Mouse (Mus musculus) layer of hippocampus, adult 9-10 months (tissue): ENCODE measurements at regions not wholly inside any gene's neighbourhood (a gene's known extent, or its start where the extent isn't known, plus 50 kb on each side); places are given as distances from the start of the nearest gene placed in this dataset.
"Not testable (repeated sequence)": the region's sequence is repeated elsewhere in the genome, so short reads cannot be mapped to it uniquely, and the experiment has no call there.

Experiments used
- DNase-seq: peaks from one replicate; pipeline ENCODE4 v3.0.0; 2022; ENCODE audit warnings: low spot score

DNA sequence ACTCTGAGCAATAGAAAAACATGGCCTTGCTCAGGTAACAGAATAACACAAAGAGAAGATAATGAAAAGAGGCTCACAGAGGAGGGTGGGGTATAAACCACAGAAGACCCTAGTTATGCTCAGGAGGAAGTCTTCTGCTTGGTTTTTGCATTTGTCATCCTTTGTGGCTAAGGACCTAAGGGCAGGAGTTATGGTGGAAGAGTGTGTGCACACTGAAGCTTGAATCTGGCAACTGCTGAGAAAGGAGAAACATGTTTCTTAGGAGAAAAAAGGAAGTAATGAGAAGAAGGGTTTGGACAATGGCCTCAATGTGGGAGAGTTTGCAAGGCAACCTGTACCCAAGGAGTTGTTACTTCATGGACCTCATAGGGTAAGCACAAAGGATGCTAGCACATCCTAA is 106.8 kb upstream of the Nyap2 start:
- no peak for DNase-seq

DNA sequence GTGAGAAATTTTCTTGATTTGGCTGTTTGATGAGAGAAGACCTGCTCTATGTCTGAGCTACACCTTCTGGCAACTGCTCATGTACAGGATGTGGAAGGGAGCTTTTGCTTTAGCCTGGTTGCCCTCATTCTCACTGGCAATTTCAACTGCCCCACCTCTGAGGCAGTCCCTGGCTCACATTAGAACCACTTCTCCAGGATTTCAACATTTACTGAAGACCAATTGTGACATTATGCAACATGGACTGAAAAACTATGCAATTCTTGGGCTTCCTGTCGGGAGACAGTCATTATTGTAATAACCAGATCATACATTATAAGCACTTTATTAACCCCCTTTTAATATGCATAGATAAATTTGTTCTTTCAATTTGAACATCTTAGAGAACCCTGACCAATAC is 107.6 kb upstream of the Nyap2 start:
- DNase-seq: no peak

DNA sequence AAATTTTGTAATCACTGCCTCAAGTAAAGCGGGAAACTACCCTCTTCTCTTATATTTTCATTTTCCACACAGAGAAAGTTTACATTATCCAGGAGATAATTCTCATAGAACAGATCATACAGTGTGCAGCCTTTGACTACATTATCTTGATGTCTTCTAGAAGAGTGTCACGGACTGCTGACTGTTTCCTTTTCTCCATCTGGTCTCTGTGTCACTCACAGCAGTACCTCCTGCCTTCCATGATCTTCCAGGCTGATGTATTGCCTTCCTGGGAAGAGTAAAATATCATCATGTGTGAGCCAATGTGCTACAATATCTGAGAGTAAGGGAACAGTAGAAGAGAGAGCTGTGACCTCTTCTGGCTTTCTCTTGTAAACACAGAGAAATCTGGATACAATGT is 111.0 kb upstream of the Nyap2 start:
- no peak for DNase-seq

DNA sequence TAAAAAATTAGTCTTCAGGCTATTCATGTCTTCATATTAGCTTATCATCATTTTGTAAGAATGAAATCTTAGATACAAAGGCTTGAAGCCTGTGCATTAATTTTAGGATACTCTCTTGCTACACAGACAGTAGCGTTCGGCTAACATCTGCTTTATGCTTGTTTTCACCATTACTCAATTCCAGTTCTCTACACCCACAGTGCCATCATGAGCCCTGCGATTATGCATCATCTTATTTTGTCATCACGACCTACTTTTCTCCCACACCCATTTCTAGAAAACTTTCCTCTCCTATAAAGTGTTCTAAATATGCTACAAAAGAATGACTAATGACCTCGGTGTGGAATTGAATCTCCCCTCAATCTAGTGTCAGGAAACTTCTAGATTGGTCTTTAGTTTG is 112.4 kb upstream of the Nyap2 start:
- no peak for DNase-seq

DNA sequence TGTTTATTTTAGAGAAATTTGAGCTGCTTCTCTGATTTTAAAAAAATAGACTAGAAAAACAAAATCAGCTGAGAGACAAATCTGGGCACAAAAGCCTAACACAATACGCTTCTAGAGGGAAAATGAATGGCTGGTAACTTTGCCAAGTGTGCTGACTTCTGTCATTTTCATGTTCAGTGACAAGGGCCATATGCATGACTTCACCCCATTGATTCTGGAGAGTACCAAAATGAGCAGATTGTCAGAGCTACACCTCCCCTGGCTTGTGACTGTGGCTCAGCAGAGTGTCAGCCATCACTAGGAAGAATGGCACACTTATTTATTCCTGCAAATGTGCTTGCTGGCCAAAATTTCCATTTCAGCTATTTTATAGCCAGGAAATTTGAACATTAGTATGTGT is 112.9 kb upstream of the Nyap2 start:
- DNase-seq: peak; percentile 36

DNA sequence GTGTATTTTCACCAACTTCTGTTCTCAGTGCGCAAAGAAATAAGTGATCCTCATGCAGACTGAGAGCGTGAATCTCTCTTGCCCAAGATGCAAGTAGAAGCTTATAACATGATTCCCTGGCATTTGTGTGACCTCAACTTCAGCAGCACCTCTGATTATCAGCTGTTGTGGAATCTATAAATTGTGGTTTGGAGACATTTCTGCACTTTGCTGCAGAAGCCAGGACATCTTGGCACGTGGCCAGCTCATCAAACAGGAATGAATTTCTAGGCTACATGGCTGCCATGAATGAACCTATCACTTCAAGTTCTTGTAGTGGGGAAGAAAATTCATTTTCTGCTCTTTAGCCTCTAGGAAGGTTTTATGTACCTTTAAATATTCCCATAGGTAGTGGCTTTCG is 126.3 kb upstream of the Nyap2 start:
- no peak for DNase-seq

DNA sequence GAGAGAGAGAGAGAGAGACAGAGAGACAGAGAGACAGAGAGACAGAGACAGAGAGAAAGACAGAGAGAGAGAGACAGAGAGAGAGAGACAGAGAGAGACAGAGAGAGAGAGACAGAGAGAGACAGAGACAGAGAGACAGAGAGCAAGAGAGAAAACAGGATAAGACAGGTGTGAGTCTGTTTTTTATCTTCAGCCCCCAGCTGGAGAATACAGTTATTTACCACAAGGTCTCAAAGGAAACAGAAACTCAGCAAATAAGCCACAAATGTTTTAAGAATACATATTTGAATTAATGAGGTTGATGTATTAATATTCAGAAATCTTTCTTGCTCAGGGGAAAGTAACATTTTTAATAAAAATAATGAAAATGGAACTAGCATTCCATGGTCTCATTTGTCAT is 130.7 kb upstream of the Nyap2 start:
- DNase-seq: not testable (repeated sequence)

DNA sequence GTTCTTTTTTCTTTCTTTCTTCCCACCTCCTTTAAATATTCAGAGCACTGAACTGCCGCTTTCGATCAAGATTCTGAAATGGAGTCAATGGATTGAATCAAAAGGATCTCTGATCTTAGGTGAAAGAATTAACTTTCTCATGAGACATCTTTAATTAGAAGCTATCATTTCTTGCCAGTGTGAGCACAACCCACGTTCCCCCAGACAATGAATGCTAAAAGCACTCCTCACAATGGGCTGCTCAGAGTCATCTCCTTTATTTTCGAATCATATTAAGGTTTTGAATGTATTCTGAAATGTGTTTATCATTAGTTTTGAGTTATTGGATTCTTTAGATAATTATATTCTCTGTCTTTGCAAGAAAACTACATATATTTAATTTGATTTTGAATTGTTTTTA is 137.4 kb upstream of the Nyap2 start:
- DNase-seq: no peak

DNA sequence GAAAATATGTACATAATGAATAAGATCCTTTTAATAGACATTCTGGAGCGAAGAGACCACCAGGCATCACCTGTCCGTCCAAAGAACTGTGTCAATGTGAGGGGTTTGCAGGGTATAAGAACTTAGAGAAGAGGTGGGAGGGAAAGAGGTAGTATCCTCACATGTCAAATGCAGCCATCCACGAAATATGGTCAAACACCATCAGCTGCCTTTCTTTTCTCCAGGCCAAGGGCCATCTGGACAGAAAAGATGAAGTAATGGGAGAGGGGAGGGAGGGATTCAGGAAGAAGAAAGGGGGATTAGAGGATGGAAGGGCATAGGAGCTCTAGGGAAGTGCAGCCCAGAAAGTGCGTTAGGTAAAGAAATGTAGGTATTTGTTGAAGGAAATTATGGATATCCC is 141.0 kb upstream of the Dock10 start:
- no peak for DNase-seq

DNA sequence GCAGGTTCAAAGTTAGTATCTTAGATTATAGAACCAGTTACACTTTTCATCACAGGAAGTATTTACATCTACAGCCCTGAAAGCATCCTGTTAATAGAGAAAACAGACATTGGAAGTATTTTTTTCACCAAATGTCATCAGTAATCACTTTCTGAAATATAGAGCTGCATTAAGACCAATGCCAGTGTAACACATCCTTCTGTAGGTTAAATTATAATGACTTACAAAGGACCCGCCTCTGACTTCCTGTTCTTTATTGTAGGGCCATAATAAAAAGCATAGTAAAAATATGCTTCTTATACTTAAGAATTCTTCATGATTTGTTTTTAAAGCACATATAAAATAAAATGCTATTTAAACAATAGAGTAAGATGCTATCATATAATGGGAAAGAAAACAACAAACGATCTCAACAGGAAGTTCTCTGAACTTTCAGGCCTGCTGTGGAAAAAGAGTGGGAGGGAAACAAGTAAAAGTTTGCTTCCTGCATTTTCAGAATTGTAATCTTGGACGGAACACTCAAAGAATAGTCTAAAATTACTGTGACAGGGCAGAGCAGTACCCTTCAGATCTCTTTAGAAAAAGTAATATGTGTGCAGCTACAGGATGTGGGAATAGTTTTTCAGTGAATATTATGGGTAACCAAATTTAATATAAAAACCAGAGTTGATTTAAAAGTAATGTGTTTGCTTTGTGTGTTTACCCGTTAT is 116.0 kb upstream of the Dock10 start:
- no peak for DNase-seq

DNA sequence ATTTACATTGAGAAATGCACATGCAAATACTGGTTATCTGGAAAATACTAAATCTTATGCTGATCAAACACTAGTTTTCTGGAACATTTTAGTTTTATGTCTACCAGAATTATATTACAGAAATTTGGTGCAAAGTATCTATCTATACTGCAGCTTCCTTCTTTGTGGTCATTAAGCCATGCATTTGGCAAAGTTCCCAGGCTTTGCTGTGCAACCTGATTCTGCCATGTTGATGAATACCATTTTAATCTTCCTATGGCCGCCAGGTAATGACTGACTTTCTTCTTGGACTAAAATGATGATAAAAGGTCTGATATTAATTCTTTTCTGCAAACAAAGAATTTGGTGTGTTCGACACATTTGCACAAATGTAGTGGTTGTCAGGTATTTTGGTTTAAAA is 115.3 kb upstream of the Dock10 start:
- DNase-seq: no peak

DNA sequence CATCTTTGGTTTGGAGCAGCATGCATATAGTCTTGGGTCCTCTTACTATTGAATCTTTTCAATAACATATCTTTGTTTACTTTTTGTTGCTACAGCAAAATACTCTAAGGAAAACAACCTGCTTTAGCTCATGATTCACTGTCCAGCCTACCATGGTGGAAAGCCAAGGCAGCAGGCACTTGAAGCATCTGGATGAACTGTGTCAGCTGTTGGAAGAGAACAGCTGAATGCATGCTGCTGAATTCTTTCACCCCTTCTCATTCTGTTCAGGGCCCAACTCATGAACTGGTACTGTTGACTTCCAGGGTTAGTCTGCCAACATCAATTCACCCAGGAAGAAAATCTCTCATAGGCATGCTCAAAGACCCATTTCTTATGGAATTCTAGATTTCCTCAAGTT is 110.5 kb upstream of the Dock10 start:
- no peak for DNase-seq

DNA sequence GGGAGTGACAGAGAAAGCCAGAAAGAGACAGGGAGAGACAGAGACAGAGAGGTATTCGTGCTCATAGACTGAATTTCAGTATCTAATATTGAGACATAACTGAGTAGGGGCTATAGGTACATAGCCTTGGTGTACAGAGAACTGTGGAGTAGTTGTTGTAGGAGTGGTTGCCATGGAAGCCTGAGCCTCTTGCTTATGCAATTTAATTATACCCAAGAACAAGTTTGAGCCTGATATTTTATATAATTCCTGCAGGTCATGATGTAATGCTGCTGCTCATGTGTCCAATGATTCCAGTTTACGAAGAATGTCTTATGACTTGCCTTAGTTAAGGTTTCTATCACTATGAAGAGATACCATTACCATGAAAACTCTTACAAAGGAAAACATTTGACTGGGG is 98.7 kb upstream of the Dock10 start:
- no peak for DNase-seq

DNA sequence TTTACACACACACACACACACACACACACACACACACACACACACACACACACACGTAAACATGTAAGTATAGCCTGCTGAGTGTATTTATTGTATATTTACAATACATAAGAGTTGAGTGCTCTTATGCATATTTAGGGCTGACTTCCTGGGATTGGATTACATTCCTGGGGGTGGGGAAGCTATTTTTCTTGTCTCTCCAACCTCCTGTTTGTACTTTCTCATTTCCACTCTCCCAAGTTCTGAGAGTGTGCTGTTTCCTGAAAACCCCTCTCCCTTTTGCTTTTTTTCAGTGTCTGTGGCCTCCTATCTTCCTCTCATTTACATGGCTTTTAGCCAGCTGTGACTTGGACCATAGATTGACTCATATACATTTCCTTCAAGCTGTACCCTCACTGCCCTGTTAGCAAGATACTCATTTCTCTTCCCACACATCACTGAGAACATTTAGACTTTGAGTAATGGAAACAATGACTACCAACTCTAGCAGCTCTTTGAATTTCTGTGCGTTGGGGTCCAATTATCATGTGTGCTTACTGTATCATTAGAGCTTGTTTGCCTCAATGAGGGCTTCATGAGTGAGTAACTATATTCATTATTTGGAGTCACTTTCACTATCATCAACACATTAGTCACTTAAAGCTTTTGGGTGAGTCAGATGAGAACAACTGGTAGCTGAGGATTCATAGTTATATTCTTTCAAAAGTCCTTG is 96.8 kb upstream of the Dock10 start:
- no peak for DNase-seq

DNA sequence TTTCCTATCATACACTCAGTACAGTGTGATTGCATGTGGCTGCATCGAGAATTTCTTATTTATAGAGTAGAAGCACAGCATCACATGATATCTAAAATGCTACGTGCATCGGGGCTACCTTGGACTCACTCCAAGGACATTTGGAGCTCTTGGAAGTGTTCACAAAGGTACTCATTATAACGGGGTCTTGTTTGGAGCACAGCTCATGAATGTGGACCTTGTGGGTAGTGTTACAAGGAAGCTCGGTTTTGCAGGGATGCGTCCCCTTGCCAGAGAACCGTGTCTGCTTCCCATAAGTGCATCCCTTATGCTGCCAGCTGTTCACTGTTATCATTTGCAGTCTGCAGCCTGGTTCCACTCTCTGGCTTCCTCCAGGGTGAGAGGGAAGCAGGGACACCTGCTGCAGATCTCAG is 96.0 kb upstream of the Dock10 start:
- peak; percentile 47 for DNase-seq

DNA sequence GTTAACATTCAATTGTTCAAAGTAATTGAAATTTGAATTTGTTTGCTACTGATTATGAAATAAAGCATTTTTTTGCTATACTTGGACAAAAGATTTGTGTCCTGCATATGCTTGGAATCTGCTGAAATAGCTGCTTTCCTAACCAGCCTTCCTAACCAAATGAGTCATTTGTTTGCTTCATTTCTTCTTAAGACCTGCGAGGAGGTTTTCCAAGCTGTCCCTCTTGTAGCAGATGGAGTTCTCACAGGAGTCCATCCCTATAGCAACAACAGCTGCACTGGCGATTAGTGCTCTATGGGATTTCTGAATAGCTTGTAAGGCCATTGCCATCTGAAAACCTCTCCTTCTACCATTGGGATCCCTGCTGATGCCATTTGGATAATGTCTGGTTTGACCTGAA is 94.4 kb upstream of the Dock10 start:
- DNase-seq: no peak

DNA sequence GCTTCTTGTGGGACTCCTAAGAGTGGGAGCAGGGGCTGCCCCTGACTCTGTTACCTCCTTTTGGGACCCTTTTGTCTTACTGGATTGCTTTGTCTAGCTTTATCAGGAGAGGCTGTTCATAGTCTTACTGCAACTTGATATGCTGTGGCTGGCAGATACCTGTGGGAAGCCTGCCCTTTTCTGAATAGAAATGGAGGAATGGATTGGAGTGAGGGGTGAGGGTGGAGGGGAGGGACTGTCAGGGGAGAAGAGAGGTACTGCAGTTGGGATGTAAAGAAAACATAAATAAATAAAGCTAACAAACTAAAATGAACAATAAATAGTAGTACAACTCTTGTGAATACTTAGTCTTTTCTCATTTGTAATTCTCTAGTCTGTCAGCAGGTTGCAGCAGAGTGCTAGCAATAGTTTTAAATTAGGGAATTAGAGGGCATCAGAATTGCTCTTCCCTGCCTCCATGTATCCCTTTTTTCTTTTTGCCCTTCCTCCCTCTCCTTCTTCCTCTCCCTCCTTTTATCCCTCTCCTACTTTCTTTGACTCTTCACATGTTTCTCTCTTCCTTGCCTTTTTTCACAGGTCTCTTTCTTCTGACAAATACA is 72.0 kb upstream of the Dock10 start:
- peak; percentile 61 for DNase-seq

DNA sequence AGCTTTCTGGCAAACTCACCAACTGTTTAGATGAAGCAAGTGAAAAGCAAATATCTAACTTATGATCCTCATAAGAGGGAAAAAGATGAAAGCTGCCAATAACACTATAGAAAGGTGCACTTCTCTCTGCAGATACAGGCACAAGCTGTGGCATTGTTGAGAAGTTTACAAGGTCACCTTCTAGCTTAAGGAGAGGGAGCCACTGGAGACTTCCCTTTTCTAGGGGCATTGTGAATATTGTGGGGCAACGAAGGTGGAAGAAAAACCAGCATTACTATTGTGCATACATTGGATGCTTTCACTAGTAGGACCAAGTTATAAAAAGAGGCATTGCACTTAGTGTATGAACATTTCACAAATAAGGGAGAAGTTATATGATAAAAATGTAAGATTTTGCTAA is 68.1 kb upstream of the Dock10 start:
- no peak for DNase-seq

DNA sequence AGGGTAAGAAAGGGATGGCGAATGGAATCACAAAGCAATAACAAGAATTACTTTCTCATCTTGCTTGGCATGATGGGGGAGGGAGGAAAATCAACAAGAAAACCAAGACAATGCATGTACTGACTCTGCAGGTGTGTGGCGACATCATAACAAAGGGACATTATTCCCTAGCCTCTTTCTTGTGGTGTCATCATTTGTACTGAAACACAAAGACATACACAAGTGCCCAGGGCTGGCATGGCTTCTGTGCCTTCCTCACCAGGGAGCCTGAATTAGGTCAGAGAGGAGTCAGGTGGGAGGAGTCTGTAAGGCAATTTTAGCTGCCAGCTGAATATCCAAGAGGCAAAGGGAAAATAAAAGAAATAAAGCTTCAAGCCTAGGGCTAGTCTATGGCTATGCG is 65.6 kb upstream of the Dock10 start:
- DNase-seq: no peak

DNA sequence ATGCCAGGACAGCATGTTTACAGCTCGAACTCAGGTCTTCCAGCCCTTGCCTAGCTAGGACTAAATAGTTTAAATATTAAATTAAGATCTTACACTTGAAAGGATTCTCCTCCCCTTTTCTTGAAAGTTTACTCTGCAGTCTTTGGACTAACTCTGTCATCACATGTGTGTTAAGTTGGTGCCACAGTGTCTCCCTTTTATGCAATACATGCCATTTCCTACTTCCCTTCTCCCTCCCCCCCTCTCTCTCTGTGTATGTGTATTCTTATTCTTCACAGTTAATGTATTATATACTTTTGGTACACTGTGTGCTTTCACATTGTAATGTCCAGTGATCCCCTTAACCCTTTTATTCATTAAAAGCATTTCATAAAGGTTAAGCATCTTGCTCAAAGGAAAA is 63.9 kb upstream of the Dock10 start:
- DNase-seq: no peak

DNA sequence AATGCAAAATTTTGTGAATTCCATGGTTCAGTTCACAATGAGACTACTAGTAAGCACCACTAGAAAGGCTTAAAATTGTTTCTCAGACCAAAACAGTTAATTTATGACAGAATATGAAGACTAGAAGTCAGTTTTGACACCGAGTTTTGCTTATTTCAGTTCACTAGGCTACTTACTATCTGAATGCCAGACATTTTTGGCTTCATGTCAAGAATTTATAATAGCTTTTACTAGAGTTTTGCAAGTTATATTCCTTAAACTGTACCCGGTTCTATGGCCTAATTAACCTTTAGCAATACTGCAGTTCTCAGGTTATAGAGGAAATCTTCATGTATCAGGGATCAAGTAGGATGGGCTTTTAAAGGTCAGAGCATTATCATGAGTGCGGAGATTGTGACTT is 54.6 kb upstream of the Dock10 start:
- no peak for DNase-seq
